Mouse (Mus musculus) heart, adult 2 months (tissue): ENCODE results near the gene Smim5.

Experiments
- CTCF ChIP-seq: fragments of 200-600 bp; IDR thresholded peaks from 2 replicates; pipeline ENCODE4 v1.8.1; 2022; ENCODE audit warnings: antibody characterized with exemption, mild to moderate bottlenecking, moderate library complexity
- POLR2A ChIP-seq: fragments of 200-500 bp; IDR thresholded peaks from 2 replicates; pipeline ENCODE4 v1.6.1; 2011; ENCODE audit warnings: mild to moderate bottlenecking, low read depth, low read length, control low read depth; ENCODE audit not compliant: insufficient read depth

DNA sequence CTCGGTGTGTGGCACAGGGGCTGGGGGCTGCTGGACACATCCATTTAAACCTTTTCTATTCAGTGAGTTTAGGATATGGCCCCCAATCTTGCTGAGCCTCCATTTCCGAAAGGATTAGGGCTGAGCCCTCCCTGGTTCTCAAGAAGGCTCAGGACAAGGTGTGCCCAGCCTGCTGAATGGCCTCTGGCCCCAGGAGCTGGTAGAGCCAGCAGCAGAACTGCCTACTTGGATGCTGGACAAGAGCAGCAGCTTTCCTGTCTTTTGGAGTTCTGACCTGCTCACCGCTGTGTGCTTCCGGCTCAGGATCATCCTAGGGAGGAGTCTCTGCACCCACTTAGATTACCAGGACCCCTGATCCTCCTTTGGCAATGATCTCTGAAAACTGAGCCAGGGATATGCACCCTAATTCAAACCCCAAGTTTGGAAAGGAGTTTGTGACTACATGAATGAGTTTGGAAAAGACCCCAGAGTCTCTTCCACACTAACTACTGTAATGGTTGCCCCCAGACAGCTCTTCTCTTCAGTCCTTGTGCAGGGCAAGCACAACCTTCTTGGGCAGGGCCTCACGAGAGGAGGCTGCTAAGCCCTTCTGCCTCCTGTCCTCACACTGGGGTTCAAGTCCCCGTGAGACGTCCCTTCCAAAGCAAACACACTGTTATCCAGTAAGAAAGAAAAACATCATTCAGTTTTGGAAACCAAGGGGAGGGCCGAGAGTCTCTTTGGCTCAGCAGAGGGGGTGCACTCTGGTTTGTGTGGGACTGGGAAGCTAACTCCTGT is 983 bp downstream of the Smim5 start:
- TF ChIP-seq CTCF (no peak), POLR2A (no peak; the same call in 1 of the 2 replicates)
